Mouse (Mus musculus): ENCODE results near the gene Zfp362. TPM values are rescaled to one million over a fixed set of nuclear protein-coding genes. Genes with fewer than 3 reads are reported as not detected.

Zfp362 gene
- polyA plus RNA-seq, 1 experiment from 2014 or later, result 23.8 TPM

DNA sequence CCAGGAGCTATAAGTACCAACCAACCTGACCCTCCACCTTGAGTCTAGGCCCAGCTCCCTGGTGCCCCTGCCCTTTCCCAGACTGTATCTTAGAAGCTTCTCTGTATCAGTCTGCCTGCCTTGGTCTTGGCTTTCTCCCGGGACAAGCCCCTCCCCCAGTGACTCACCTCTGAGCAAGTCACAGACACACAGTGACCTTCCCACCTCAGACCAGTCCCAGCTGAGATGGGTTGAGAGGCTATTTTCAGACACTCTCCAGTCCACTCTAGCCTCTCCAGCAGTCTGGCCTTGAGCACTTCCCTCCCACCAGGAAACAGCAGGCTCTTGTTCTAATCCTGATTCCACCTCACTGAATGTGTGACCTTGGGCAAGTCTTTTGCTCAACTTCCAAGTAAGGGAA lies 12.1 kb downstream of the Zfp362 start:
- H3K9me3 ChIP-seq (ENCODE audit: low read length), result no peaks in the 10 kb centered on the region
- H3K4me1 ChIP-seq (ENCODE audit: insufficient read depth, low read depth, low read length), result peaks cover 3% of the 10 kb centered on the region; the same call in 1 of the 2 replicates
- H3K36me3 ChIP-seq (ENCODE audit: insufficient read depth, low read length), result no peaks in the 10 kb centered on the region
- TF ChIP-seq CTCF (IDR thresholded peaks at IDR 0.05) (no peak), EP300 (IDR thresholded peaks at IDR 0.05) (peak; percentile 50; the same call in 1 of the 2 replicates)
- H3K27me3 ChIP-seq (replicated peaks; ENCODE audit: insufficient read depth, low read length), result no peaks in the 10 kb centered on the region
- H3K4me2 ChIP-seq (replicated peaks; ENCODE audit: low read depth, low read length), result no peak overlapping the region
- no peak overlapping the region; the same call in 1 of the 2 replicates for H3K27ac ChIP-seq (ENCODE audit: low read length)
- H3K9ac ChIP-seq (replicated peaks; ENCODE audit: low read depth), result no peak overlapping the region
- WGBS, result 7% methylated on average over 1 of the region's 1 CpGs
- H3K4me3 ChIP-seq (ENCODE audit: low read depth, low read length), result no peak overlapping the region
- DNase-seq (ENCODE audit: low spot score) (peak; percentile 62), ATAC-seq (peak; percentile 69)

- no peaks in the 10 kb centered on the region; the same call in 1 of the 2 replicates for H3K4me1 ChIP-seq (ENCODE audit: insufficient read depth, low read depth, low read length)
- WGBS, result 47% methylated on average over 18 of the region's 18 CpGs
- H3K36me3 ChIP-seq (ENCODE audit: insufficient read depth, low read length), result peaks cover 15% of the 10 kb centered on the region
- no peak for TF ChIP-seq EP300 (IDR thresholded peaks at IDR 0.05)
- no peak for TF ChIP-seq CTCF (IDR thresholded peaks at IDR 0.05)
- no peak overlapping the region for H3K9ac ChIP-seq (replicated peaks; ENCODE audit: low read depth)
- peak overlapping the region; percentile 33; the same call in 1 of the 2 replicates for H3K4me2 ChIP-seq (replicated peaks; ENCODE audit: low read depth, low read length)
- no peaks in the 10 kb centered on the region for H3K9me3 ChIP-seq (ENCODE audit: low read length)
- DNase-seq (ENCODE audit: low spot score) (peak; percentile 76), ATAC-seq (peak; percentile 84)
- no peak overlapping the region for H3K4me3 ChIP-seq (ENCODE audit: low read depth, low read length)
- H3K27me3 ChIP-seq (replicated peaks; ENCODE audit: insufficient read depth, low read length), result no peaks in the 10 kb centered on the region
- no peak overlapping the region for H3K27ac ChIP-seq (ENCODE audit: low read length)
Observed at GRCm38 (mm10) chr4:128789646-128790045, 16.2 kb downstream of the Zfp362 start.

DNA sequence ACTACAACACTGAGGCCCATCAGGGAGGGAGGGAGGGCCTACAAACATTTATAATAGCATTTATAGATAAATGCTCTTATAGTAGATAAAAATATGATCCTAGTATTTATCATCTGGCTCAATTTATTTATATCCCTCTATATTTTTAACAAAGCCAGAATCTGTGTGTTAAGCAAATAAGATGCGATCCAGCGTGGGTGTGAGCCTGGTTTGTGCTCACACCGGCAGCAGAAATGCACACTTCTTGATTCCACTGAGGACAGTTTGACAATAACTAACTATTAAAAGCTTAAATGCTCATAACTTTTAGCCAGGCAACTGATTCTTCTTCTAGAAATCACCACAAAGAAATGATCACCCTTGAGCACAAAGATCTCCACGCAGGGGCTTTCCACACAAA lies 17.7 kb downstream of the Zfp362 start:
- Histone ChIP-seq H3K27me3 (replicated peaks; ENCODE audit: insufficient read depth, low read length) (no peaks in the 10 kb centered on the region), H3K9ac (replicated peaks; ENCODE audit: low read depth) (no peak overlapping the region), H3K4me3 (ENCODE audit: low read depth, low read length) (no peak overlapping the region), H3K9me3 (ENCODE audit: low read length) (no peaks in the 10 kb centered on the region), H3K4me2 (replicated peaks; ENCODE audit: low read depth, low read length) (no peak overlapping the region), H3K36me3 (ENCODE audit: insufficient read depth, low read length) (peaks cover 15% of the 10 kb centered on the region), H3K27ac (ENCODE audit: low read length) (no peak overlapping the region), H3K4me1 (ENCODE audit: insufficient read depth, low read depth, low read length) (no peaks in the 10 kb centered on the region)
- TF ChIP-seq EP300 (IDR thresholded peaks at IDR 0.05), result no peak
- TF ChIP-seq CTCF (IDR thresholded peaks at IDR 0.05), result no peak
- DNase-seq (ENCODE audit: low spot score) (no peak), ATAC-seq (no peak)
- 94% methylated on average over 4 of the region's 4 CpGs for WGBS

DNA sequence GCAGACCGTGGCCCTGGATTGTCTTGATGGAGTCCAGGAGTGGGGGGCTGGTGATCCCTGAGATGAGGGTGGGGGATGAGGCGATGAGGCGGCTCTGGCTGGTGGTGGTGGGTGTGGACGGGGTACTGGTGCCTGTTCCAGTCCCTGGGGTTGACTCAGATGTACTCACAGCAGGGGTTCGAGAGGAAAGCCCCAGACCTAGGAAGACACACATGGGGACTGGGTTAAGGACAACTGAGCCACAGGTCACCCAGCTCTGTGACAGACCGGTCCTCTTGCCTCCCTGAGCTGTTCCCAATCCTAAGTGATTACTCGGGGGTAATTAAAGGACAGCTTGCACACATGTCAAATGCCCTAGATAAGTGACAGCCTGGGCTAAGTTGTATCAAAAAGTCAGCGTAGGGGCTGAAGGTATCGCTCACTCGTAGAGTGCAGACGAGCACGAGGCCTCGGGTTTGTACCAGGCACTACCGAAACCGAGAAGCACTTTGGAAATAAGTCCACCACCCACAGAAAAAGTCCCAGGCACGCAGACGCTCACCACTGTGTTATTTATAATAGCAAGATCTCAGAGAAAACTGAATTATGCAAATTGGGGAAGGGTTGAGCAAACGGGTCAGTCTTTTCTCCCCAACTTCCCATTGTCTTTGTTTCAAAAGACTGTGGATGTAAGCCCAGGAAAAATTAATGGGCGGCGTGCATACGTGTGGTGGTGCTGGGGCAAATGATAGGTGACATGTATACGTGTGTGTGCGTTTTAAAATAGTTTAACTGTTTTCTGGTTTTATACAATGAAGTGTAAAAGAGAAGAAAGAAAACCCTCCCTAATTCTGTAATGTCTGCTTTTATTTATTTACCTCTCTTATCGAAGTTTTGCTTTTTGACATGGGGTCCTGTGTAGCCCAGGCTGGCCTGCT lies 18.6 kb downstream of the Zfp362 start:
- no peaks in the 10 kb centered on the region for H3K27me3 ChIP-seq (replicated peaks; ENCODE audit: insufficient read depth, low read length)
- no peak for ATAC-seq
- WGBS, result 92% methylated on average over 24 of the region's 24 CpGs
- H3K4me2 ChIP-seq (replicated peaks; ENCODE audit: low read depth, low read length), result no peak overlapping the region
- H3K27ac ChIP-seq (ENCODE audit: low read length), result no peak overlapping the region
- no peak overlapping the region for H3K4me3 ChIP-seq (ENCODE audit: low read depth, low read length)
- H3K36me3 ChIP-seq (ENCODE audit: insufficient read depth, low read length), result peaks cover 18% of the 10 kb centered on the region
- TF ChIP-seq EP300 (IDR thresholded peaks at IDR 0.05) (no peak), CTCF (IDR thresholded peaks at IDR 0.05) (no peak)
- no peak overlapping the region for H3K9ac ChIP-seq (replicated peaks; ENCODE audit: low read depth)
- no peaks in the 10 kb centered on the region for H3K4me1 ChIP-seq (ENCODE audit: insufficient read depth, low read depth, low read length)
- no peak for DNase-seq (ENCODE audit: low spot score)
- no peaks in the 10 kb centered on the region for H3K9me3 ChIP-seq (ENCODE audit: low read length)

DNA sequence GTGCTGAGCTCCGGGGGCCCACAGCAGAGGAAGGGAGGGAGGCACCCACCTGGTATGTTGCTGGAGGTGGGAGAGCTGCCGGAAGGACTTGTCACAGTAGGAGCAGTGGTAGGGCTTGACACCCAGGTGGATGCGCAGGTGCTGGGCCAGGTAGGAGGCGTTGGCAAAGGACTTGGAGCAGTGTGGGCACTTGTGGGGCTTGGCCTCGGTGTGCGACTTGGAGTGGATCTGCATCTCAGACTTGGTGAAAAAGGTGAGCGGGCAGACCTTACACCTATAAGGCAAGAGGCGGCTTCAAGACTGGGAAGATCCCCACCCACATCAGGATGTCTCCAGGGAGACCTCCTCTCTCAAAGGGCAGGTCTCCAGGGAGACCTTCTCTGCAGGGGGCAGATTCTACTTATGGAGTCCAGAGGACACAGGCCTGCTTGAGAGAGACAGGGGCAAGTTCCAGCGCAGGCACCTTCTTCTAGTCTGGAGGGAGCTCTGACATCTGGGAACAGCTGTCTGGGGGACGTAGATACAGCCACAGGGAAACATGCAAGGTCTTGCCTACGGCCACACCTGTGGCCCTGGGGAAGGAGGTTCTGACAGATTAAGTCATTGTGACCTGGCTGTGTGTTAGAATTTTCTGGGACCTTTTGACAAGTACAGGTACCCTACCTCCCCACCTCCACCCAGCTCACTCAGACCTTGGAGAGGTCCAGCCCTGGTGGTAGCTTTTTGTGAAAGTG lies 19.8 kb downstream of the Zfp362 start:
- DNase-seq (ENCODE audit: low spot score), result no peak
- whole genome bisulfite sequencing, result 94% methylated on average over 10 of the region's 11 CpGs
- H3K4me3 ChIP-seq (ENCODE audit: low read depth, low read length), result no peak overlapping the region
- ATAC-seq, result no peak
- no peaks in the 10 kb centered on the region for H3K4me1 ChIP-seq (ENCODE audit: insufficient read depth, low read depth, low read length)
- H3K4me2 ChIP-seq (replicated peaks; ENCODE audit: low read depth, low read length), result no peak overlapping the region
- TF ChIP-seq EP300 (IDR thresholded peaks at IDR 0.05), result no peak
- TF ChIP-seq CTCF (IDR thresholded peaks at IDR 0.05), result no peak
- H3K9me3 ChIP-seq (ENCODE audit: low read length), result no peaks in the 10 kb centered on the region
- no peak overlapping the region for H3K9ac ChIP-seq (replicated peaks; ENCODE audit: low read depth)
- no peak overlapping the region for H3K27ac ChIP-seq (ENCODE audit: low read length)
- peaks cover 21% of the 10 kb centered on the region for H3K36me3 ChIP-seq (ENCODE audit: insufficient read depth, low read length)
- no peaks in the 10 kb centered on the region for H3K27me3 ChIP-seq (replicated peaks; ENCODE audit: insufficient read depth, low read length)

- Histone ChIP-seq H3K9me3 (ENCODE audit: low read length) (no peaks in the 10 kb centered on the region), H3K9ac (replicated peaks; ENCODE audit: low read depth) (no peak overlapping the region), H3K4me1 (ENCODE audit: insufficient read depth, low read depth, low read length) (no peaks in the 10 kb centered on the region), H3K4me3 (ENCODE audit: low read depth, low read length) (no peak overlapping the region), H3K36me3 (ENCODE audit: insufficient read depth, low read length) (peaks cover 21% of the 10 kb centered on the region), H3K27ac (ENCODE audit: low read length) (no peak overlapping the region), H3K27me3 (replicated peaks; ENCODE audit: insufficient read depth, low read length) (no peaks in the 10 kb centered on the region), H3K4me2 (replicated peaks; ENCODE audit: low read depth, low read length) (no peak overlapping the region)
- WGBS, result 88% methylated on average over 15 of the region's 15 CpGs
- ATAC-seq (no peak), DNase-seq (ENCODE audit: low spot score) (no peak)
- TF ChIP-seq CTCF (IDR thresholded peaks at IDR 0.05) (no peak), EP300 (IDR thresholded peaks at IDR 0.05) (no peak)
Observed at GRCm38 (mm10) chr4:128784950-128785631, 20.8 kb downstream of the Zfp362 start.
